Mouse (Mus musculus): ENCODE data around the gene Adamts1. TPM values are rescaled to one million over a fixed set of nuclear protein-coding genes. Genes with fewer than 3 reads are reported as not detected.

Adamts1 gene
- polyA plus RNA-seq, 1 experiment from 2014 or later: 11.0 TPM

- Histone ChIP-seq H3K27ac (ENCODE audit: low read depth, low read length) (peak overlapping the region; percentile 42; the same call in 1 of the 2 replicates), H3K9me3 (ENCODE audit: control insufficient read depth, low read length) (no peaks in the 10 kb centered on the region), H3K4me1 (replicated peaks; ENCODE audit: control insufficient read depth, insufficient read depth, low read length) (no peaks in the 10 kb centered on the region), H3K9ac (ENCODE audit: low read depth, low read length) (peak overlapping the region; percentile 61; the same call in 1 of the 2 replicates), H3K36me3 (ENCODE audit: control insufficient read depth, insufficient read depth, low read length) (no peaks in the 10 kb centered on the region), H3K4me3 (ENCODE audit: low read depth, low read length) (peak overlapping the region; percentile 56), H3K4me2 (replicated peaks; ENCODE audit: low read depth, low read length) (peak overlapping the region; percentile 94), H3K27me3 (ENCODE audit: control insufficient read depth, insufficient read depth, low read length) (no peaks in the 10 kb centered on the region)
- DNase-seq (ENCODE audit: low spot score): peak; percentile 67
- ATAC-seq (ENCODE audit: low FRiP score): 0 out of 2 replicates have a peak, but pooled peaks have one; percentile 15
- under 1% methylated on average over 23 of the region's 25 CpGs for whole genome bisulfite sequencing
Measured at GRCm38 (mm10) chr16:85803613-85804551, 969 bp upstream of the Adamts1 start.

GRCm38 (mm10) chr16:85801971-85802811, 722 bp downstream of the Adamts1 start:
- peak overlapping the region; percentile 56 for H3K4me3 ChIP-seq (ENCODE audit: low read depth, low read length)
- peak overlapping the region; percentile 61 for H3K9ac ChIP-seq (ENCODE audit: low read depth, low read length)
- peak overlapping the region; percentile 42; the same call in 1 of the 2 replicates for H3K27ac ChIP-seq (ENCODE audit: low read depth, low read length)
- peak overlapping the region; percentile 94 for H3K4me2 ChIP-seq (replicated peaks; ENCODE audit: low read depth, low read length)
- no peaks in the 10 kb centered on the region for H3K4me1 ChIP-seq (replicated peaks; ENCODE audit: control insufficient read depth, insufficient read depth, low read length)
- no peaks in the 10 kb centered on the region for H3K9me3 ChIP-seq (ENCODE audit: control insufficient read depth, low read length)
- under 1% methylated on average over 67 of the region's 67 CpGs for WGBS
- DNase-seq (ENCODE audit: low spot score) (peak; percentile 68), ATAC-seq (ENCODE audit: low FRiP score) (peak; percentile 25)
- no peaks in the 10 kb centered on the region for H3K36me3 ChIP-seq (ENCODE audit: control insufficient read depth, insufficient read depth, low read length)
- no peaks in the 10 kb centered on the region for H3K27me3 ChIP-seq (ENCODE audit: control insufficient read depth, insufficient read depth, low read length)

- DNase-seq (ENCODE audit: low spot score): peak; percentile 82
- peak overlapping the region; percentile 94 for H3K4me2 ChIP-seq (replicated peaks; ENCODE audit: low read depth, low read length)
- no peak overlapping the region for H3K27ac ChIP-seq (ENCODE audit: low read depth, low read length)
- H3K4me1 ChIP-seq (replicated peaks; ENCODE audit: control insufficient read depth, insufficient read depth, low read length): no peaks in the 10 kb centered on the region
- H3K27me3 ChIP-seq (ENCODE audit: control insufficient read depth, insufficient read depth, low read length): no peaks in the 10 kb centered on the region
- H3K9me3 ChIP-seq (ENCODE audit: control insufficient read depth, low read length): no peaks in the 10 kb centered on the region
- no peaks in the 10 kb centered on the region for H3K36me3 ChIP-seq (ENCODE audit: control insufficient read depth, insufficient read depth, low read length)
- H3K9ac ChIP-seq (ENCODE audit: low read depth, low read length): 0 out of 2 replicates have a peak overlapping the region, but pooled peaks have one; percentile 1
- under 1% methylated on average over 23 of the region's 23 CpGs for WGBS
- peak overlapping the region; percentile 56 for H3K4me3 ChIP-seq (ENCODE audit: low read depth, low read length)
- peak; percentile 69 for ATAC-seq (ENCODE audit: low FRiP score)
Measured at GRCm38 (mm10) chr16:85801252-85801651, 1.7 kb downstream of the Adamts1 start.

- peak overlapping the region; percentile 94 for H3K4me2 ChIP-seq (replicated peaks; ENCODE audit: low read depth, low read length)
- no peaks in the 10 kb centered on the region for H3K27me3 ChIP-seq (ENCODE audit: control insufficient read depth, insufficient read depth, low read length)
- peaks cover 2% of the 10 kb centered on the region; the same call in 1 of the 2 replicates for H3K36me3 ChIP-seq (ENCODE audit: control insufficient read depth, insufficient read depth, low read length)
- peak; percentile 81 for ATAC-seq (ENCODE audit: low FRiP score)
- H3K9ac ChIP-seq (ENCODE audit: low read depth, low read length): 0 out of 2 replicates have a peak overlapping the region, but pooled peaks have one; percentile 16
- WGBS: 5% methylated on average over 8 of the region's 8 CpGs
- H3K4me3 ChIP-seq (ENCODE audit: low read depth, low read length): peak overlapping the region; percentile 56
- H3K27ac ChIP-seq (ENCODE audit: low read depth, low read length): no peak overlapping the region
- H3K9me3 ChIP-seq (ENCODE audit: control insufficient read depth, low read length): no peaks in the 10 kb centered on the region
- DNase-seq (ENCODE audit: low spot score): peak; percentile 84
- no peaks in the 10 kb centered on the region for H3K4me1 ChIP-seq (replicated peaks; ENCODE audit: control insufficient read depth, insufficient read depth, low read length)
Measured at GRCm38 (mm10) chr16:85800691-85801090, 2.2 kb downstream of the Adamts1 start.

GRCm38 (mm10) chr16:85799971-85800370, 2.9 kb downstream of the Adamts1 start:
- ATAC-seq (ENCODE audit: low FRiP score) (no peak), DNase-seq (ENCODE audit: low spot score) (no peak)
- Histone ChIP-seq H3K36me3 (ENCODE audit: control insufficient read depth, insufficient read depth, low read length) (peaks cover 6% of the 10 kb centered on the region; the same call in 1 of the 2 replicates), H3K4me3 (ENCODE audit: low read depth, low read length) (no peak overlapping the region), H3K4me1 (replicated peaks; ENCODE audit: control insufficient read depth, insufficient read depth, low read length) (no peaks in the 10 kb centered on the region), H3K27ac (ENCODE audit: low read depth, low read length) (no peak overlapping the region), H3K4me2 (replicated peaks; ENCODE audit: low read depth, low read length) (no peak overlapping the region), H3K9me3 (ENCODE audit: control insufficient read depth, low read length) (no peaks in the 10 kb centered on the region), H3K27me3 (ENCODE audit: control insufficient read depth, insufficient read depth, low read length) (no peaks in the 10 kb centered on the region), H3K9ac (ENCODE audit: low read depth, low read length) (no peak overlapping the region)
- 76% methylated on average over 9 of the region's 9 CpGs for WGBS

GRCm38 (mm10) chr16:85798334-85798733, 4.6 kb downstream of the Adamts1 start:
- Histone ChIP-seq H3K36me3 (ENCODE audit: control insufficient read depth, insufficient read depth, low read length) (peaks cover 6% of the 10 kb centered on the region; the same call in 1 of the 2 replicates), H3K4me1 (replicated peaks; ENCODE audit: control insufficient read depth, insufficient read depth, low read length) (no peaks in the 10 kb centered on the region), H3K27me3 (ENCODE audit: control insufficient read depth, insufficient read depth, low read length) (no peaks in the 10 kb centered on the region), H3K4me3 (ENCODE audit: low read depth, low read length) (no peak overlapping the region), H3K4me2 (replicated peaks; ENCODE audit: low read depth, low read length) (no peak overlapping the region), H3K27ac (ENCODE audit: low read depth, low read length) (no peak overlapping the region), H3K9ac (ENCODE audit: low read depth, low read length) (no peak overlapping the region), H3K9me3 (ENCODE audit: control insufficient read depth, low read length) (no peaks in the 10 kb centered on the region)
- DNase-seq (ENCODE audit: low spot score) (no peak), ATAC-seq (ENCODE audit: low FRiP score) (no peak)
- 95% methylated on average over 7 of the region's 7 CpGs for WGBS

GRCm38 (mm10) chr16:85797161-85797560, 5.8 kb downstream of the Adamts1 start:
- no peaks in the 10 kb centered on the region for H3K9me3 ChIP-seq (ENCODE audit: control insufficient read depth, low read length)
- no peak for DNase-seq (ENCODE audit: low spot score)

GRCm38 (mm10) chr16:85795731-85796130, 7.2 kb downstream of the Adamts1 start:
- H3K4me1 ChIP-seq (replicated peaks; ENCODE audit: control insufficient read depth, insufficient read depth, low read length): no peaks in the 10 kb centered on the region
- no peak overlapping the region for H3K4me3 ChIP-seq (ENCODE audit: low read depth, low read length)
- H3K9me3 ChIP-seq (ENCODE audit: control insufficient read depth, low read length): no peaks in the 10 kb centered on the region
- peaks cover 6% of the 10 kb centered on the region; the same call in 1 of the 2 replicates for H3K36me3 ChIP-seq (ENCODE audit: control insufficient read depth, insufficient read depth, low read length)
- no peak overlapping the region for H3K27ac ChIP-seq (ENCODE audit: low read depth, low read length)
- no peaks in the 10 kb centered on the region for H3K27me3 ChIP-seq (ENCODE audit: control insufficient read depth, insufficient read depth, low read length)
- ATAC-seq (ENCODE audit: low FRiP score) (no peak), DNase-seq (ENCODE audit: low spot score) (no peak)
- H3K9ac ChIP-seq (ENCODE audit: low read depth, low read length): no peak overlapping the region
- no peak overlapping the region for H3K4me2 ChIP-seq (replicated peaks; ENCODE audit: low read depth, low read length)
- 94% methylated on average over 7 of the region's 7 CpGs for WGBS

More at GRCm38 (mm10) chr16:85797161-85797560, 5.8 kb downstream of the Adamts1 start:
- H3K4me3 ChIP-seq (ENCODE audit: low read depth, low read length): no peak overlapping the region
- no peak overlapping the region for H3K27ac ChIP-seq (ENCODE audit: low read depth, low read length)
- ATAC-seq (ENCODE audit: low FRiP score): no peak
- H3K9ac ChIP-seq (ENCODE audit: low read depth, low read length): no peak overlapping the region
- no peaks in the 10 kb centered on the region for H3K4me1 ChIP-seq (replicated peaks; ENCODE audit: control insufficient read depth, insufficient read depth, low read length)
- H3K4me2 ChIP-seq (replicated peaks; ENCODE audit: low read depth, low read length): no peak overlapping the region
- H3K36me3 ChIP-seq (ENCODE audit: control insufficient read depth, insufficient read depth, low read length): peaks cover 6% of the 10 kb centered on the region; the same call in 1 of the 2 replicates
- H3K27me3 ChIP-seq (ENCODE audit: control insufficient read depth, insufficient read depth, low read length): no peaks in the 10 kb centered on the region
- WGBS: 95% methylated on average over 4 of the region's 4 CpGs
